Mouse (Mus musculus) kidney, adult 2 months (tissue): ENCODE results near the gene Abtb1. TPM values are rescaled to one million over a fixed set of nuclear protein-coding genes. Genes with fewer than 3 reads are reported as not detected.

Experiments used
- DNase-seq: peaks from one replicate; pipeline ENCODE4 v3.0.0; 2021
- H3K27ac ChIP-seq: fragments of 200-500 bp; 2 replicates; pipeline ENCODE4 v1.5.1; 2012; ENCODE audit warnings: low read depth, low read length, control low read depth, inconsistent platforms; ENCODE audit not compliant: insufficient read depth
- H3K27me3 ChIP-seq: fragments of 200-500 bp; replicated peaks from 2 replicates; pipeline ENCODE4 v1.6.1; 2012; ENCODE audit warnings: mild to moderate bottlenecking, moderate library complexity, low read length, inconsistent platforms; ENCODE audit not compliant: control insufficient read depth, insufficient read depth
- H3K36me3 ChIP-seq: fragments of 200-500 bp; 2 replicates; pipeline ENCODE4 v1.6.1; 2012; ENCODE audit warnings: mild to moderate bottlenecking, moderate library complexity, low read length, inconsistent platforms; ENCODE audit not compliant: control insufficient read depth, insufficient read depth
- H3K4me1 ChIP-seq: fragments of 200-500 bp; 2 replicates; pipeline ENCODE4 v1.6.1; 2011; ENCODE audit warnings: low read length; ENCODE audit not compliant: control insufficient read depth, insufficient read depth
- H3K4me3 ChIP-seq: fragments of 200-500 bp; 2 replicates; pipeline ENCODE4 v1.5.1; 2011; ENCODE audit warnings: mild to moderate bottlenecking, low read depth, low read length, control low read depth; ENCODE audit not compliant: insufficient read depth
- CTCF ChIP-seq: fragments of 200-500 bp; conservative IDR thresholded peaks from 2 replicates; pipeline ENCODE4 v1.5.1; 2011; ENCODE audit warnings: low read depth, mild to moderate bottlenecking, control low read depth, low read length, moderate library complexity, mixed read lengths; ENCODE audit not compliant: insufficient read depth, insufficient read length
- POLR2A ChIP-seq: fragments of 200-500 bp; IDR thresholded peaks from one replicate; pipeline ENCODE4 v1.6.1; 2011; ENCODE audit warnings: low read depth, low read length, control low read depth
- WGBS: fragments of 180-500 bp; shearing (Covaris S2); methylation state at CpG from one replicate; pipeline ENCODE4 v1.1.7; 2018; 5-methylcytosine and 5-hydroxymethylcytosine counted together
- polyA plus RNA-seq: library from polyadenylated mRNA; depleted of rRNA; stranded (reverse); fragments of >200 nt; gene quantifications from 2 replicates; pipeline ENCODE4 v1.2.3, GENCODE M21; 2012

Gene Abtb1
- polyA plus RNA-seq, 1 experiment, result 52.8 TPM

GRCm38 (mm10) chr6:88843241-88843640, 1.5 kb upstream of the Abtb1 start:
- TF ChIP-seq CTCF (no peak), POLR2A (no peak)
- WGBS, result 75% methylated on average over 7 of the region's 7 CpGs
- Histone ChIP-seq H3K4me1 (peaks cover 11% of the 10 kb centered on the region), H3K27me3 (no peaks in the 10 kb centered on the region), H3K4me3 (peak overlapping the region; percentile 66), H3K36me3 (no peaks in the 10 kb centered on the region), H3K27ac (no peak overlapping the region)
- no peak for DNase-seq

GRCm38 (mm10) chr6:88842731-88843151, 957 bp upstream of the Abtb1 start:
- H3K27ac ChIP-seq, result no peak overlapping the region
- no peaks in the 10 kb centered on the region for H3K27me3 ChIP-seq
- H3K4me1 ChIP-seq, result peaks cover 11% of the 10 kb centered on the region
- TF ChIP-seq CTCF (no peak), POLR2A (no peak)
- WGBS, result under 1% methylated on average over 29 of the region's 32 CpGs
- peak overlapping the region; percentile 66 for H3K4me3 ChIP-seq
- no peak for DNase-seq
- H3K36me3 ChIP-seq, result no peaks in the 10 kb centered on the region

- H3K36me3 ChIP-seq, result no peaks in the 10 kb centered on the region
- TF ChIP-seq CTCF, result no peak
- TF ChIP-seq POLR2A, result no peak
- peak overlapping the region; percentile 81 for H3K27ac ChIP-seq
- 1% methylated on average over 22 of the region's 22 CpGs for WGBS
- peak overlapping the region; percentile 93 for H3K4me3 ChIP-seq
- H3K4me1 ChIP-seq, result peaks cover 11% of the 10 kb centered on the region
- no peak for DNase-seq
- H3K27me3 ChIP-seq, result no peaks in the 10 kb centered on the region
Observed at GRCm38 (mm10) chr6:88841514-88841780, 337 bp downstream of the Abtb1 start.

GRCm38 (mm10) chr6:88840791-88841513, 832 bp downstream of the Abtb1 start:
- H3K27me3 ChIP-seq, result no peaks in the 10 kb centered on the region
- H3K4me1 ChIP-seq, result peaks cover 11% of the 10 kb centered on the region
- 48% methylated on average over 9 of the region's 9 CpGs for WGBS
- no peak for DNase-seq
- TF ChIP-seq CTCF (no peak), POLR2A (no peak)
- no peaks in the 10 kb centered on the region for H3K36me3 ChIP-seq
- H3K27ac ChIP-seq, result peak overlapping the region; percentile 81; the same call in 1 of the 2 replicates
- H3K4me3 ChIP-seq, result peak overlapping the region; percentile 93

- Histone ChIP-seq H3K4me3 (no peak overlapping the region), H3K36me3 (no peaks in the 10 kb centered on the region), H3K27ac (no peak overlapping the region), H3K4me1 (peaks cover 11% of the 10 kb centered on the region), H3K27me3 (no peaks in the 10 kb centered on the region)
- DNase-seq, result no peak
- no peak for TF ChIP-seq POLR2A
- TF ChIP-seq CTCF, result no peak
- 74% methylated on average over 3 of the region's 3 CpGs for WGBS
Observed at GRCm38 (mm10) chr6:88840211-88840610, 1.6 kb downstream of the Abtb1 start.

- Histone ChIP-seq H3K4me3 (no peak overlapping the region), H3K27ac (no peak overlapping the region), H3K4me1 (peaks cover 11% of the 10 kb centered on the region), H3K27me3 (no peaks in the 10 kb centered on the region), H3K36me3 (no peaks in the 10 kb centered on the region)
- WGBS, result 87% methylated on average over 26 of the region's 26 CpGs
- no peak for DNase-seq
- TF ChIP-seq CTCF (no peak), POLR2A (no peak)
Observed at GRCm38 (mm10) chr6:88839135-88839970, 2.4 kb downstream of the Abtb1 start.

- 90% methylated on average over 10 of the region's 10 CpGs for WGBS
- no peak overlapping the region for H3K27ac ChIP-seq
- no peak for DNase-seq
- no peaks in the 10 kb centered on the region for H3K27me3 ChIP-seq
- no peak overlapping the region for H3K4me3 ChIP-seq
- peaks cover 13% of the 10 kb centered on the region for H3K4me1 ChIP-seq
- no peaks in the 10 kb centered on the region for H3K36me3 ChIP-seq
- TF ChIP-seq POLR2A, result no peak
- TF ChIP-seq CTCF, result no peak
Observed at GRCm38 (mm10) chr6:88838613-88839012, 3.2 kb downstream of the Abtb1 start.
